Mouse (Mus musculus) embryonic facial prominence, embryonic 14.5 days (tissue): ENCODE data around the gene Efl1. TPM values are rescaled to one million over a fixed set of nuclear protein-coding genes. Genes with fewer than 3 reads are reported as not detected.

Experiments
- ATAC-seq: fragments of 200-750 bp; cut with Nextera tagmentation; 2 replicates; pipeline ENCODE4 v1.8.0; 2017; ENCODE audit warnings: low read depth, moderate number of reproducible peaks, moderate TSS enrichment
- DNase-seq: peaks from one replicate; pipeline ENCODE4 v3.0.0-alpha.2; 2015; ENCODE audit warnings: low spot score
- H3K27ac ChIP-seq: fragments of 300-500 bp; sonication (generic); replicated peaks from 2 replicates; pipeline ENCODE4 v1.5.1; 2014; ENCODE audit warnings: low read depth, mild to moderate bottlenecking, low read length, moderate library complexity
- H3K27me3 ChIP-seq: fragments of 300-500 bp; sonication (generic); replicated peaks from 2 replicates; pipeline ENCODE4 v1.6.1; 2014; ENCODE audit warnings: low read length; ENCODE audit not compliant: control insufficient read depth, insufficient read depth
- H3K36me3 ChIP-seq: fragments of 300-500 bp; sonication (generic); 2 replicates; pipeline ENCODE4 v1.6.1; 2014; ENCODE audit warnings: low read length, mixed read lengths; ENCODE audit not compliant: control insufficient read depth, insufficient read depth
- H3K4me1 ChIP-seq: fragments of 300-500 bp; sonication (generic); 2 replicates; pipeline ENCODE4 v1.6.1; 2014; ENCODE audit warnings: antibody characterized with exemption, low read length; ENCODE audit not compliant: control insufficient read depth, insufficient read depth
- H3K4me2 ChIP-seq: fragments of 300-500 bp; sonication (generic); 2 replicates; pipeline ENCODE4 v1.6.1; 2014; ENCODE audit warnings: low read depth, mild to moderate bottlenecking, low read length, moderate library complexity, mixed read lengths
- H3K4me3 ChIP-seq: fragments of 300-500 bp; sonication (generic); 2 replicates; pipeline ENCODE4 v1.5.1; 2014; ENCODE audit warnings: low read depth, mild to moderate bottlenecking, low read length
- H3K9ac ChIP-seq: fragments of 300-500 bp; sonication (generic); 2 replicates; pipeline ENCODE4 v1.6.1; 2014; ENCODE audit warnings: low read depth, mild to moderate bottlenecking, low read length, moderate library complexity, mixed read lengths
- H3K9me3 ChIP-seq: fragments of 300-500 bp; sonication (generic); 2 replicates; pipeline ENCODE4 v1.6.1; 2016; ENCODE audit warnings: low read length; ENCODE audit not compliant: control insufficient read depth
- WGBS: fragments of 180-500 bp; shearing (Covaris S2); extraction: QIAGEN DNeasy Blood & Tissue Kit; methylation state at CpG from one replicate; pipeline ENCODE4 v1.1.7; 2014; 5-methylcytosine and 5-hydroxymethylcytosine counted together
- polyA plus RNA-seq: library from polyadenylated mRNA; unstranded; fragments of >200 nt; fragmentation: Nextera tagmentation; extraction: Ambion mirVana; gene quantifications from 2 replicates; pipeline ENCODE4 v1.2.1, GENCODE M21; 2014

Gene Efl1
- polyA plus RNA-seq, 1 experiment from 2014 or later = 19.8 TPM

- H3K4me1 ChIP-seq = no peaks in the 10 kb centered on the region
- no peaks in the 10 kb centered on the region for H3K36me3 ChIP-seq
- H3K27me3 ChIP-seq = no peaks in the 10 kb centered on the region
- ATAC-seq (no peak), DNase-seq (no peak)
- no peak overlapping the region for H3K27ac ChIP-seq
- no peak overlapping the region for H3K9ac ChIP-seq
- H3K4me2 ChIP-seq = no peak overlapping the region
- no peak overlapping the region for H3K4me3 ChIP-seq
- H3K9me3 ChIP-seq = no peaks in the 10 kb centered on the region
- 59% methylated on average over 4 of the region's 4 CpGs for WGBS
Measured at GRCm38 (mm10) chr7:82802206-82802605, 153.8 kb downstream of the Efl1 start.

GRCm38 (mm10) chr7:82808257-82808656 lies 159.8 kb downstream of the Efl1 start:
- no peaks in the 10 kb centered on the region for H3K27me3 ChIP-seq
- no peaks in the 10 kb centered on the region for H3K9me3 ChIP-seq
- no peak overlapping the region for H3K4me2 ChIP-seq
- no peak overlapping the region for H3K4me3 ChIP-seq
- 81% methylated on average over 4 of the region's 4 CpGs for WGBS
- no peaks in the 10 kb centered on the region for H3K36me3 ChIP-seq
- H3K4me1 ChIP-seq = peaks cover 9% of the 10 kb centered on the region
- no peak for DNase-seq
- no peak for ATAC-seq
- H3K9ac ChIP-seq = no peak overlapping the region
- no peak overlapping the region for H3K27ac ChIP-seq

DNA sequence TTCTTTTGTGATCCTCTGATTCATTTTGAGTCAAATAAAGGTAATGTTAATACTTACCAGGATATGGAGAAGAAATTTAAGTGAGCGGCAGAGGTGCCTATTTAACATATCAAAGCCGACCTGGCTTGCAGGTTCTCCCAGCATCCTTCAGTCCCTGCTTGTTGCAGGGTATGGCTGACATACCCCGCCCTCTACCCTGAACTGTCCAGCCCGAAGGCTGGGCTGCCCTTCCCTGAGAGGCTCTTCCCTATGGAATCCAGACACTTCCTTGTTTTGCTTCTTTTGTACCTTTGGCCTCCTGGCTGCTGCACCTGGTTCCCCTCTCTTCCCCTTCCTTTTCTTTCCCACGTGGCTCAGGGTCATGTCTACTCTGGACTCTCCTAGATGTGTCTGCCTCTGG lies 160.7 kb downstream of the Efl1 start:
- Histone ChIP-seq H3K27ac (no peak overlapping the region), H3K4me2 (no peak overlapping the region), H3K9ac (no peak overlapping the region), H3K27me3 (no peaks in the 10 kb centered on the region), H3K36me3 (no peaks in the 10 kb centered on the region), H3K4me1 (peaks cover 9% of the 10 kb centered on the region), H3K9me3 (no peaks in the 10 kb centered on the region), H3K4me3 (no peak overlapping the region)
- ATAC-seq (no peak), DNase-seq (no peak)
- 58% methylated on average over 5 of the region's 5 CpGs for WGBS

GRCm38 (mm10) chr7:82810799-82811139 lies 162.4 kb downstream of the Efl1 start:
- no peak overlapping the region for H3K9ac ChIP-seq
- H3K36me3 ChIP-seq = no peaks in the 10 kb centered on the region
- no peak for ATAC-seq
- H3K27ac ChIP-seq = no peak overlapping the region
- WGBS = 34% methylated on average over 5 of the region's 5 CpGs
- no peaks in the 10 kb centered on the region for H3K9me3 ChIP-seq
- H3K4me2 ChIP-seq = peak overlapping the region; percentile 46
- 0 out of 2 replicates have a peak overlapping the region, but pooled peaks have one; percentile 10 for H3K4me3 ChIP-seq
- H3K4me1 ChIP-seq = peaks cover 9% of the 10 kb centered on the region
- DNase-seq = no peak
- no peaks in the 10 kb centered on the region for H3K27me3 ChIP-seq

DNA sequence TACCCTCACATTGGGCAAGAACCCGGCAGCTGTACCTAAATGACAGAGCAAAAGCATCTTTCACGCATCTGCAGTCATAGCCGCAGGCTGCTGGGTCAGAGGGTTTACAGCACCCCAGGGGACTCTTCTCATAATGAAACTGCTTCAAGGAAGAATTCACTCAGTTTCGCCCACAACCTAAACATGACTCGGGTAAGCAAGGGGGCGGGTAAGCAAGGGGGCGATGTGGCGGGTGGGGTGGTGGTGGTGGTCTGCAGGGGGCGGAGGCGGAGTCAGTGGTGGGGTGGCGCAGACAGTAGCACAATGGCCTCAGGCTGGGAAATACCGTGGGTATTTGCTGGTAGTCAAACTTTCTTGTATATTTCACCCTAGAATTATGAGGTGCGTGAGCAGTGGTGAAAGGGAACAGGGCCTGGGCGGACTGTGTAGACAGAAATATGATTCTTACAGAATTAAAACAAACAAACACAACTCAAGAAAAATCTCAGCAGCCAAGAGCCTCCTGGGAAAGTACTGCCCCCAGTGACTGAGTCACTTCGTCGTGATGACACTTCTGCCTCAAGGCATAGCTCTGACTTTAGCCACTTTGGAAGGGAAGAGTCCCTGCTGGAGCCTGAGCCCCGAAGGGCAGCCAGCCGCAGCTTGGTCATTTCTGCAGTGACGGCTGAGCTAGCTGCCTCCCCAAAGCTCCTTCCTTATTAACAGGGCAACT lies 162.9 kb downstream of the Efl1 start:
- Histone ChIP-seq H3K36me3 (no peaks in the 10 kb centered on the region), H3K9me3 (no peaks in the 10 kb centered on the region), H3K9ac (no peak overlapping the region), H3K4me2 (peak overlapping the region; percentile 46), H3K4me3 (0 out of 2 replicates have a peak overlapping the region, but pooled peaks have one; percentile 10), H3K27me3 (no peaks in the 10 kb centered on the region), H3K27ac (no peak overlapping the region), H3K4me1 (peaks cover 9% of the 10 kb centered on the region)
- DNase-seq (peak; percentile 59), ATAC-seq (peak; percentile 50)
- 15% methylated on average over 19 of the region's 19 CpGs for WGBS

GRCm38 (mm10) chr7:82812186-82813155 lies 164.1 kb downstream of the Efl1 start:
- Histone ChIP-seq H3K4me3 (no peak overlapping the region), H3K9me3 (0 out of 2 replicates have a peak, but pooled peaks cover 5% of the 10 kb centered on the region), H3K27me3 (no peaks in the 10 kb centered on the region), H3K4me1 (peaks cover 9% of the 10 kb centered on the region), H3K27ac (no peak overlapping the region), H3K36me3 (no peaks in the 10 kb centered on the region), H3K9ac (no peak overlapping the region), H3K4me2 (no peak overlapping the region)
- DNase-seq = no peak
- WGBS = 83% methylated on average over 19 of the region's 19 CpGs
- ATAC-seq = no peak

- no peaks in the 10 kb centered on the region for H3K4me1 ChIP-seq
- H3K4me2 ChIP-seq = no peak overlapping the region
- H3K9ac ChIP-seq = no peak overlapping the region
- no peak for DNase-seq
- no peaks in the 10 kb centered on the region for H3K27me3 ChIP-seq
- 0 out of 2 replicates have a peak, but pooled peaks cover 5% of the 10 kb centered on the region for H3K9me3 ChIP-seq
- ATAC-seq = no peak
- H3K27ac ChIP-seq = no peak overlapping the region
- no peak overlapping the region for H3K4me3 ChIP-seq
- no peaks in the 10 kb centered on the region for H3K36me3 ChIP-seq
- WGBS = 91% methylated on average over 7 of the region's 7 CpGs
Measured at GRCm38 (mm10) chr7:82819541-82819940, 171.1 kb downstream of the Efl1 start.

DNA sequence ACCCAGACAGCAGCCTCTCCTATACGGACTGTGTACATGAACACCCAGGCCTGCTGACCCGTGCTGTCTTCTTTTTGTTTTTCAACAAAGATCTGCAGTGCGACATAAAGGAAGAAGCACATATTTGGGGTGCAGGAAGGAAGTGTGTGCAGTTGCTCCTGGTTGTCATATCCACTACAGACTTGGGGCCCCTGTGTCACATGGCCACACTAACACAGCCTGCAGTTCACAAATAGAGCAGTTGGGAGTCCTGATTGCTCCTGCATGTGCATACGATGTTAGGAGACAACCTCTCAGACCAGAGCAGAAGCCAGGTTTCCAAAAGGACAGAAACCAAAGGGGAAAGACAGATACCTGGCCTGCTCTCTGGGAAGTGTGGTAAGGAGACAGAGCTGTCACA lies 172.2 kb downstream of the Efl1 start:
- H3K4me1 ChIP-seq = no peaks in the 10 kb centered on the region
- no peaks in the 10 kb centered on the region for H3K27me3 ChIP-seq
- H3K27ac ChIP-seq = no peak overlapping the region
- H3K9ac ChIP-seq = no peak overlapping the region
- ATAC-seq = no peak
- H3K36me3 ChIP-seq = no peaks in the 10 kb centered on the region
- H3K4me2 ChIP-seq = no peak overlapping the region
- WGBS = 66% methylated on average over 4 of the region's 4 CpGs
- H3K9me3 ChIP-seq = 0 out of 2 replicates have a peak, but pooled peaks cover 5% of the 10 kb centered on the region
- no peak for DNase-seq
- no peak overlapping the region for H3K4me3 ChIP-seq
